Comparison of ENCODE assay signal across 23 mouse cellular contexts in the genomic region with DNA sequence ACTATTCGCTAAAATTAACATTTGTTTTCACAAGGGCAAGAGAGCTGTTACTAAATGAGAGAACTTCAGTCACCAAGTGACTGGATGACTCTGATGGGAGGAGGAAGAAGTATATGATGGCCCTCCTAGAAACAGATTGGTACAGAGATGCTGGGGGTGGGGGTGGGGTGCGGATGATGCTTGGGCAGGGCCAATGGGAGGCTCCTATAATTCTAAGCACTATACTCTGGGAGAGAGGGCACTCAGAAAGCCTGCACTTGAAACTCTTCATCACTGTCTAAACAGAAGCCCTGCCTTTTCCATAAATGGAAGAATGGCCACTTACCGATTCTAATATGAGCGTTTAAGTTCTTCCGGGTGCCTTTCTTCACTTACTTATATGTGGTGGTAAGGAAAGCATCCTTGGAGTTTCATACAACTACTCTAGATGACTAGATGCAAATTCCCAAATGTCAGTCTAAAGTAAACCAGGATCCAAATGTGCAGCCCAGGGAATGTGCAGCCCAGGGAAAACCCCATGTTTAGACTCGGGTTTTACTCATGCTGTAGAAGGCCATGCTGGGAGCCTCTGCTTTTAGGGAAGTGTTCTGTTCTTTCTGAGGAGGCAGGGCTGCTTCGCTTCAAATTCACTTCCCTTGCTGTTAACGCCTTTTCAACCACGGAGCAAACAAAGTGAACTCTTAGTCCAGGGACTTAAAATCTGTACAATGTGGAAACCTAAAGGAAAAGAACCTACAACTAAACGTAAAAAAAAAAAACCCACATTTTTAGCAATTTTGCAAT.
DNase-seq lines count a peak whose midpoint lies in the region; ATAC-seq and TF ChIP-seq lines count a peak whose summit lies in the region.
"Had no signal": no experiment of that assay in that cellular context is flagged by ENCODE, and none has a peak within 500 bp of the region (broad histone marks: within the 10 kb centered on the region; RNA-seq: fewer than 3 reads in every experiment).

No protein-coding gene starts in this region.

- peak; percentile 62 for ATAC-seq in heart, embryonic 12.5 days (ENCODE audit: insufficient number of reproducible peaks, low FRiP score)
- peak; percentile 57 for ATAC-seq in heart, postnatal 0 days (ENCODE audit: insufficient read depth, low read depth)
- no peak; the same call in 1 of the 2 replicates for ATAC-seq in stomach, embryonic 15.5 days (ENCODE audit: insufficient read depth, low FRiP score, low read depth)
- ATAC-seq: forebrain, embryonic 13.5 days; inflammation-experienced regulatory T-cells, adult 6 months had no signal

- 0 out of 2 replicates have a peak, but pooled peaks cover 4% of the 10 kb centered on the region for H3K9me3 ChIP-seq in heart, embryonic 12.5 days (replicated peaks)
- no peaks in the 10 kb centered on the region for H3K9me3 ChIP-seq in heart, postnatal 0 days (replicated peaks; ENCODE audit: control insufficient read depth, low read length)
- no peaks in the 10 kb centered on the region for H3K9me3 ChIP-seq in stomach, embryonic 15.5 days
- H3K9me3 ChIP-seq: forebrain, embryonic 13.5 days; hindbrain, embryonic 13.5 days; limb, embryonic 13.5 days; liver, embryonic 13.5 days; lung, embryonic 15.5 days; midbrain, embryonic 12.5 days; neural tube, embryonic 12.5 days had no signal

- TF ChIP-seq CTCF in left cerebral cortex, adult 2 months (IDR thresholded peaks at IDR 0.05): no peak
- no peak for TF ChIP-seq CTCF in heart, postnatal 0 days (IDR thresholded peaks at IDR 0.05; ENCODE audit: low read depth)

- WGBS in heart, embryonic 12.5 days: 36% methylated on average over 10 of the region's 10 CpGs
- 36% methylated on average over 10 of the region's 10 CpGs for WGBS in heart, postnatal 0 days
- WGBS in stomach, embryonic 15.5 days: 56% methylated on average over 10 of the region's 10 CpGs

- no peaks in the 10 kb centered on the region for H3K36me3 ChIP-seq in heart, embryonic 12.5 days
- H3K36me3 ChIP-seq in heart, postnatal 0 days (replicated peaks; ENCODE audit: control insufficient read depth, insufficient read depth, low read length): no peaks in the 10 kb centered on the region
- no peaks in the 10 kb centered on the region for H3K36me3 ChIP-seq in stomach, embryonic 15.5 days
- H3K36me3 ChIP-seq: hindbrain, embryonic 13.5 days; limb, embryonic 13.5 days; liver, embryonic 13.5 days; lung, embryonic 15.5 days; midbrain, embryonic 12.5 days; neural tube, embryonic 12.5 days had no signal

- H3K27me3 ChIP-seq in heart, embryonic 12.5 days (replicated peaks): no peaks in the 10 kb centered on the region
- no peaks in the 10 kb centered on the region for H3K27me3 ChIP-seq in heart, postnatal 0 days (ENCODE audit: control insufficient read depth, insufficient read depth, low read length)
- H3K27me3 ChIP-seq in stomach, embryonic 15.5 days (replicated peaks): no peaks in the 10 kb centered on the region
- H3K27me3 ChIP-seq: forebrain, embryonic 13.5 days; hindbrain, embryonic 13.5 days; limb, embryonic 13.5 days; liver, embryonic 13.5 days; lung, embryonic 15.5 days; midbrain, embryonic 12.5 days; neural tube, embryonic 12.5 days had no signal

- intact Hi-C loops in heart, postnatal 10 days (cut with DNase I): no loop called here
- intact Hi-C loops in left cerebral cortex, adult 2 months (cut with DNase I): loop anchor here (5.0 kb wide), 1 partner anchor 167 kb away; a partner anchor contains a TSS

- peaks cover 40% of the 10 kb centered on the region for H3K4me1 ChIP-seq in heart, embryonic 12.5 days (replicated peaks)
- H3K4me1 ChIP-seq in heart, postnatal 0 days (ENCODE audit: control insufficient read depth, insufficient read depth): peaks cover 27% of the 10 kb centered on the region
- H3K4me1 ChIP-seq in stomach, embryonic 15.5 days: peaks cover 4% of the 10 kb centered on the region
- H3K4me1 ChIP-seq: forebrain, embryonic 13.5 days; hindbrain, embryonic 13.5 days; liver, embryonic 13.5 days; lung, embryonic 15.5 days; midbrain, embryonic 12.5 days; neural tube, embryonic 12.5 days had no signal

- no peak overlapping the region for H3K4me3 ChIP-seq in heart, embryonic 12.5 days
- H3K4me3 ChIP-seq in left cerebral cortex, adult 2 months: no peak overlapping the region
- H3K4me3 ChIP-seq in heart, postnatal 0 days (ENCODE audit: low read depth, low read length): no peak overlapping the region
- H3K4me3 ChIP-seq in stomach, embryonic 15.5 days (replicated peaks): no peak overlapping the region
- H3K4me3 ChIP-seq: erythroblast, embryonic 14.5 days; forebrain, embryonic 13.5 days; hindbrain, embryonic 13.5 days; limb, embryonic 13.5 days; liver, embryonic 13.5 days; lung, embryonic 15.5 days; midbrain, embryonic 12.5 days; neural tube, embryonic 12.5 days had no signal

- peak overlapping the region; percentile 83 for H3K27ac ChIP-seq in heart, embryonic 12.5 days (ENCODE audit: poor library complexity, severe bottlenecking)
- peak overlapping the region; percentile 2 for H3K27ac ChIP-seq in left cerebral cortex, adult 2 months
- H3K27ac ChIP-seq in heart, postnatal 0 days (ENCODE audit: low read depth): peak overlapping the region; percentile 67
- peak overlapping the region; percentile 23; the same call in 1 of the 2 replicates for H3K27ac ChIP-seq in stomach, embryonic 15.5 days
- H3K27ac ChIP-seq: forebrain, embryonic 13.5 days; hindbrain, embryonic 13.5 days; kidney, postnatal 0 days; limb, embryonic 13.5 days; liver, embryonic 13.5 days; lung, embryonic 15.5 days; macrophage; midbrain, embryonic 12.5 days; neural tube, embryonic 12.5 days had no signal

- no peak overlapping the region for H3K9ac ChIP-seq in heart, embryonic 12.5 days
- no peak overlapping the region for H3K9ac ChIP-seq in heart, postnatal 0 days (replicated peaks; ENCODE audit: low read depth, low read length)
- no peak overlapping the region for H3K9ac ChIP-seq in stomach, embryonic 15.5 days
- H3K9ac ChIP-seq: forebrain, embryonic 13.5 days; hindbrain, embryonic 13.5 days; limb, embryonic 13.5 days; liver, embryonic 13.5 days; lung, embryonic 15.5 days; midbrain, embryonic 12.5 days; neural tube, embryonic 12.5 days had no signal

- peak overlapping the region; percentile 22; the same call in 1 of the 2 replicates for H3K4me2 ChIP-seq in heart, embryonic 12.5 days
- no peak overlapping the region for H3K4me2 ChIP-seq in heart, postnatal 0 days (ENCODE audit: low read depth, low read length)
- no peak overlapping the region for H3K4me2 ChIP-seq in stomach, embryonic 15.5 days
- H3K4me2 ChIP-seq: forebrain, embryonic 13.5 days; hindbrain, embryonic 13.5 days; limb, embryonic 13.5 days; liver, embryonic 13.5 days; lung, embryonic 15.5 days; midbrain, embryonic 12.5 days; neural tube, embryonic 12.5 days had no signal

- DNase-seq in heart, postnatal 10 days: no peak
- no peak for DNase-seq in left cerebral cortex, adult 2 months (ENCODE audit: extremely low spot score in 1 of 2, low spot score in 2 of 2)
- DNase-seq in left cerebral cortex, adult 9 months (ENCODE audit: low spot score in 2 of 2): no peak
- DNase-seq in heart, postnatal 0 days (ENCODE audit: low spot score): peak; percentile 76
- no peak for DNase-seq in retina, embryonic 14.5 days (ENCODE audit: low spot score)
- no peak for DNase-seq in natural killer cell, adult 2 months (ENCODE audit: low spot score in 2 of 2)
- DNase-seq: cerebellum, adult 9-10 months; gastrocnemius, postnatal 36 days; liver, embryonic 13.5 days; right cerebral cortex, postnatal 14 days; thymus, postnatal 36 days had no signal

- no peak for TF ChIP-seq EP300 in heart, postnatal 0 days (IDR thresholded peaks at IDR 0.05; ENCODE audit: low read depth)

Comparison
In these comparisons a context has a peak if more than half of its experiments do, and no peak if none do; other contexts are left out.
1. H3K27ac ChIP-seq: peak in every context shown above with its lines; median percentile 83 in heart, embryonic 12.5 days; 67 in heart, postnatal 0 days; 23 in stomach, embryonic 15.5 days; 2 in left cerebral cortex, adult 2 months.